Mouse (Mus musculus) kidney, adult 2 months (tissue): ENCODE measurements around the gene Ints11.

Source experiments
- CTCF ChIP-seq: fragments of 200-500 bp; conservative IDR thresholded peaks from 2 replicates; pipeline ENCODE4 v1.5.1; 2011; ENCODE audit warnings: low read depth, mild to moderate bottlenecking, control low read depth, low read length, moderate library complexity, mixed read lengths; ENCODE audit not compliant: insufficient read depth, insufficient read length
- POLR2A ChIP-seq: fragments of 200-500 bp; IDR thresholded peaks from one replicate; pipeline ENCODE4 v1.6.1; 2011; ENCODE audit warnings: low read depth, low read length, control low read depth

DNA sequence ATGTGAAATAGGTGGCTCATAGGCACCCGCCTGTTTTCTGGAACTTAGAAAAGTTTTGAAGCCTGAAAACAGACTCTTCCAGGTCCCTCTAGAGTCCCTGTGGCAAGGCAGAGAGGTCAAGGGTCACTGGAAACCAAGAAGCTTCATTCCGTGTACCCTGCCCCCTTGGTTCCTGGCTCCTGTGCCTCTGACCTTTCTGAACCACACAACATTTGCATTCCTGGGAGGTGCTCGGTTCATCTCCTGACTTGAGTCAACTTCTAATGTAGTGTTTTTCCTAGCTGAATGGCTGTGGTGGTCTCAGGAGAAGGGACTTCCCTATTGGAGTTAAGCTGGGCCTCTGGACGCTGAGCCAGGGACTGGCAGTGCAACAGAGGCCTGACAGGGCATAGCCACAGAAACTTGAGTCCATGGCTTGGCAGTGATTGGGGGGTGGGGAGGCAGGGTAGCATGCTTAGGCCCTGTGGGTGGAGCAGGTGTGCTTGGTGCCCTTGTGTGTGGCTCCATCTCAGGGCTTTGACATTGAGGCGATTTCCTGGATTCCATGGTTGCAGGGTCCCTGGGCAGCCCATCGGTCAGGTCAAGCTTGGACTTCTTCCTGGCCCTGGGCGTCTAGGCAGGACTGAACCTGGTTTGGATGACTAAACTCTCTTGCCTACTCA lies 20.8 kb upstream of the Ints11 start:
- TF ChIP-seq CTCF (no peak), POLR2A (no peak)
